Comparison of ENCODE assay signal across 33 mouse cellular contexts in genomic region chr9:108945608-108946007, GRCm38 (mm10). TPM values are rescaled to one million over a fixed set of nuclear protein-coding genes. Genes with fewer than 3 reads are reported as not detected.
DNase-seq lines count a peak whose midpoint lies in the region; ATAC-seq and TF ChIP-seq lines count a peak whose summit lies in the region.
"Had no signal": no experiment of that assay in that cellular context is flagged by ENCODE, and none has a peak within 500 bp of the region (broad histone marks: within the 10 kb centered on the region; RNA-seq: fewer than 3 reads in every experiment).

No protein-coding gene starts in this region.

- H3K36me3 ChIP-seq in liver, embryonic 12.5 days = peaks cover 97% of the 10 kb centered on the region
- peaks cover 89% of the 10 kb centered on the region for H3K36me3 ChIP-seq in liver, postnatal 0 days (replicated peaks; ENCODE audit: insufficient read depth, low read length)
- H3K36me3 ChIP-seq in liver, embryonic 13.5 days = peaks cover 94% of the 10 kb centered on the region
- H3K36me3 ChIP-seq in heart, embryonic 10.5 days = peaks cover 95% of the 10 kb centered on the region

- no peak overlapping the region for H3K9ac ChIP-seq in liver, embryonic 12.5 days
- H3K9ac ChIP-seq in liver, postnatal 0 days (replicated peaks) = no peak overlapping the region
- H3K9ac ChIP-seq in liver, embryonic 13.5 days = no peak overlapping the region
- H3K9ac ChIP-seq: forebrain, postnatal 0 days; heart, embryonic 13.5 days; hindbrain, embryonic 14.5 days had no signal

- no peaks in the 10 kb centered on the region for H3K9me3 ChIP-seq in liver, embryonic 12.5 days (replicated peaks)
- H3K9me3 ChIP-seq in liver, postnatal 0 days (ENCODE audit: low read length) = no peaks in the 10 kb centered on the region
- H3K9me3 ChIP-seq in liver, embryonic 13.5 days (replicated peaks) = no peaks in the 10 kb centered on the region
- H3K9me3 ChIP-seq in heart, embryonic 10.5 days = no peaks in the 10 kb centered on the region
- H3K9me3 ChIP-seq: heart, embryonic 13.5 days had no signal

- TF ChIP-seq CTCF in liver, postnatal 0 days (IDR thresholded peaks at IDR 0.05; ENCODE audit: low read depth) = no peak

- peak; percentile 19; the same call in 1 of the 2 replicates for ATAC-seq in liver, embryonic 12.5 days
- ATAC-seq in liver, postnatal 0 days = no peak; the same call in 1 of the 2 replicates
- peak; percentile 39 for ATAC-seq in liver, embryonic 13.5 days (ENCODE audit: low read depth)
- ATAC-seq in megakaryocyte progenitor cell, adult 5-6 weeks (replicated peaks; ENCODE audit: poor library complexity) = peak; percentile 21; the same call in 1 of the 2 replicates
- ATAC-seq: activated CD4-positive, CD25-positive, alpha-beta regulatory T cell, adult 4 months; CD4-positive, CD25-positive, alpha-beta regulatory T cell, adult 4 months; forebrain, embryonic 14.5 days; hindbrain, postnatal 0 days had no signal

- peaks cover 29% of the 10 kb centered on the region for H3K4me1 ChIP-seq in liver, embryonic 12.5 days
- no peaks in the 10 kb centered on the region for H3K4me1 ChIP-seq in liver, postnatal 0 days (ENCODE audit: insufficient read depth)
- H3K4me1 ChIP-seq in liver, embryonic 13.5 days (replicated peaks) = peaks cover 24% of the 10 kb centered on the region
- peaks cover 14% of the 10 kb centered on the region for H3K4me1 ChIP-seq in heart, embryonic 10.5 days

- no peaks in the 10 kb centered on the region for H3K27me3 ChIP-seq in liver, embryonic 12.5 days (replicated peaks)
- no peaks in the 10 kb centered on the region for H3K27me3 ChIP-seq in liver, postnatal 0 days (ENCODE audit: insufficient read depth, low read length)
- H3K27me3 ChIP-seq in liver, embryonic 13.5 days = no peaks in the 10 kb centered on the region
- no peaks in the 10 kb centered on the region for H3K27me3 ChIP-seq in heart, embryonic 10.5 days (ENCODE audit: insufficient read depth, poor library complexity, severe bottlenecking)
- H3K27me3 ChIP-seq: heart, embryonic 13.5 days had no signal

- no peak overlapping the region for H3K4me2 ChIP-seq in liver, embryonic 12.5 days
- no peak overlapping the region for H3K4me2 ChIP-seq in liver, postnatal 0 days (ENCODE audit: low read depth, low read length)
- H3K4me2 ChIP-seq in liver, embryonic 13.5 days = no peak overlapping the region
- H3K4me2 ChIP-seq: heart, embryonic 13.5 days; hindbrain, embryonic 14.5 days had no signal

- 55% methylated on average over 5 of the region's 5 CpGs for WGBS in liver, embryonic 12.5 days (ENCODE audit: insufficient replicate concordance)
- 63% methylated on average over 5 of the region's 5 CpGs for WGBS in liver, postnatal 0 days (ENCODE audit: insufficient replicate concordance)
- 46% methylated on average over 5 of the region's 5 CpGs for WGBS in liver, embryonic 13.5 days (ENCODE audit: insufficient replicate concordance)
- WGBS in heart, embryonic 10.5 days = 82% methylated on average over 5 of the region's 5 CpGs

- no peak overlapping the region for H3K27ac ChIP-seq in liver, embryonic 12.5 days
- H3K27ac ChIP-seq in liver, postnatal 0 days (ENCODE audit: low read depth) = no peak overlapping the region
- no peak overlapping the region for H3K27ac ChIP-seq in liver, embryonic 13.5 days
- H3K27ac ChIP-seq in heart, embryonic 10.5 days = no peak overlapping the region
- H3K27ac ChIP-seq: gastrocnemius, adult 2 months; heart, embryonic 13.5 days; hindbrain, embryonic 14.5 days; hindbrain, postnatal 0 days had no signal

- DNase-seq in liver, postnatal 0 days = no peak
- DNase-seq in c-Kit-positive CD71-positive TER-119-negative erythroid progenitor cells, embryonic 14.5 days (ENCODE audit: low read depth) = peak; percentile 31
- no peak for DNase-seq in liver, embryonic 13.5 days
- DNase-seq in heart, embryonic 10.5 days (ENCODE audit: low spot score) = no peak
- no peak for DNase-seq in retina, postnatal 1 day
- no peak for DNase-seq in kidney, postnatal 10 days
- DNase-seq: adrenal gland, postnatal 10 days; adrenal gland, postnatal 36 days; cerebellum, adult 11-12 months; cerebellum, adult 8-10 months; cerebellum, postnatal 10 days; cerebellum, postnatal 36 days; embryo, embryonic 11 days; forebrain, postnatal 0 days; gastrocnemius, adult 2 months; gastrocnemius, postnatal 25 days; heart, adult 18-20 months; heart, postnatal 14 days; heart, postnatal 4 days had no signal

- no peak overlapping the region for H3K4me3 ChIP-seq in liver, embryonic 12.5 days
- no peak overlapping the region for H3K4me3 ChIP-seq in liver, postnatal 0 days (ENCODE audit: low read depth, low read length)
- no peak overlapping the region for H3K4me3 ChIP-seq in liver, embryonic 13.5 days (replicated peaks)
- H3K4me3 ChIP-seq in heart, embryonic 10.5 days = no peak overlapping the region
- H3K4me3 ChIP-seq: gastrocnemius, adult 2 months; heart, embryonic 13.5 days had no signal

- no peak for TF ChIP-seq EP300 in liver, postnatal 0 days (IDR thresholded peaks at IDR 0.05; ENCODE audit: low read depth)

RNA-seq across cellular contexts. Expression of gene Col7a1, which starts 7.8 kb away (rescaled TPM):
- 0.31 and 0.68 TPM in 2 replicates for polyA plus RNA-seq in liver, embryonic 12.5 days (2016; fragmentation: Nextera tagmentation; extraction: Ambion mirVana)
- 0.05 and 0.13 TPM in 2 replicates for polyA plus RNA-seq in liver, postnatal 0 days (2015; fragmentation: Nextera tagmentation; extraction: Ambion mirVana)
- 0.28 and 0.38 TPM in 2 replicates for polyA plus RNA-seq in liver, embryonic 13.5 days (2015; fragmentation: Nextera tagmentation; extraction: Ambion mirVana)
- total RNA-seq in megakaryocyte progenitor cell, adult 5-6 weeks (2015) = 0.02 and 0.12 TPM in 2 replicates
- 0.12 and 1.3 TPM in 2 replicates for total RNA-seq in megakaryocyte progenitor cell, adult 5-6 weeks (2017)
- polyA plus RNA-seq in heart, embryonic 10.5 days (2016; fragmentation: Nextera tagmentation; extraction: Ambion mirVana) = 1.0 and 1.8 TPM in 2 replicates
- polyA plus RNA-seq: activated CD4-positive, CD25-positive, alpha-beta regulatory T cell, adult 4 months; CD4-positive, CD25-positive, alpha-beta regulatory T cell, adult 4 months had no signal

RNA-seq across cellular contexts. Expression of gene Uqcrc1, which starts 9.2 kb away (rescaled TPM):
- 384 and 405 TPM in 2 replicates for polyA plus RNA-seq in liver, embryonic 12.5 days (2016; fragmentation: Nextera tagmentation; extraction: Ambion mirVana)
- polyA plus RNA-seq in liver, postnatal 0 days (2015; fragmentation: Nextera tagmentation; extraction: Ambion mirVana) = 333 and 345 TPM in 2 replicates
- 354 and 355 TPM in 2 replicates for polyA plus RNA-seq in liver, embryonic 13.5 days (2015; fragmentation: Nextera tagmentation; extraction: Ambion mirVana)
- 144 and 157 TPM in 2 replicates for total RNA-seq in megakaryocyte progenitor cell, adult 5-6 weeks (2015)
- total RNA-seq in megakaryocyte progenitor cell, adult 5-6 weeks (2017) = 256 and 338 TPM in 2 replicates
- polyA plus RNA-seq in heart, embryonic 10.5 days (2016; fragmentation: Nextera tagmentation; extraction: Ambion mirVana) = 692 and 883 TPM in 2 replicates

RNA-seq across cellular contexts. Expression of gene Tmem89, which starts 31.2 kb away (rescaled TPM):
- not detected in 2 replicates for polyA plus RNA-seq in liver, embryonic 12.5 days (2016; fragmentation: Nextera tagmentation; extraction: Ambion mirVana)
- not detected in 2 replicates for polyA plus RNA-seq in liver, postnatal 0 days (2015; fragmentation: Nextera tagmentation; extraction: Ambion mirVana)
- polyA plus RNA-seq in liver, embryonic 13.5 days (2015; fragmentation: Nextera tagmentation; extraction: Ambion mirVana) = not detected in 2 replicates
- 0.35 TPM in 1 of 2 replicates, not detected in the other for total RNA-seq in megakaryocyte progenitor cell, adult 5-6 weeks (2015)
- total RNA-seq in megakaryocyte progenitor cell, adult 5-6 weeks (2017) = 0.08 TPM in 1 of 2 replicates, not detected in the other
- not detected in 2 replicates for polyA plus RNA-seq in heart, embryonic 10.5 days (2016; fragmentation: Nextera tagmentation; extraction: Ambion mirVana)
- total RNA-seq: adrenal gland, postnatal 10 days; adrenal gland, postnatal 36 days; gastrocnemius, adult 2 months; gastrocnemius, postnatal 25 days; heart, adult 18-20 months; heart, postnatal 4 days had no signal
- polyA plus RNA-seq: activated CD4-positive, CD25-positive, alpha-beta regulatory T cell, adult 4 months; C2C12; embryonic facial prominence, embryonic 11.5 days; embryonic facial prominence, embryonic 14.5 days; forebrain, embryonic 11.5 days; forebrain, embryonic 14.5 days; heart, embryonic 13.5 days; heart, embryonic 16.5 days had no signal

RNA-seq across cellular contexts. Expression of gene Ucn2, which starts 40.2 kb away (rescaled TPM):
- 0.11 TPM in 1 of 2 replicates, not detected in the other for polyA plus RNA-seq in liver, embryonic 12.5 days (2016; fragmentation: Nextera tagmentation; extraction: Ambion mirVana)
- not detected in 2 replicates for polyA plus RNA-seq in liver, postnatal 0 days (2015; fragmentation: Nextera tagmentation; extraction: Ambion mirVana)
- not detected in 2 replicates for polyA plus RNA-seq in liver, embryonic 13.5 days (2015; fragmentation: Nextera tagmentation; extraction: Ambion mirVana)
- total RNA-seq in megakaryocyte progenitor cell, adult 5-6 weeks (2015) = not detected in 2 replicates
- not detected in 2 replicates for total RNA-seq in megakaryocyte progenitor cell, adult 5-6 weeks (2017)
- polyA plus RNA-seq in heart, embryonic 10.5 days (2016; fragmentation: Nextera tagmentation; extraction: Ambion mirVana) = not detected in 2 replicates
- total RNA-seq: forebrain, postnatal 0 days; heart, adult 18-20 months; heart, postnatal 4 days; hindbrain, postnatal 0 days had no signal
- polyA plus RNA-seq: activated CD4-positive, CD25-positive, alpha-beta regulatory T cell, adult 4 months; CD4-positive, CD25-positive, alpha-beta regulatory T cell, adult 4 months; embryonic facial prominence, embryonic 11.5 days; forebrain, embryonic 11.5 days; forebrain, postnatal 0 days; heart, embryonic 13.5 days; heart, embryonic 16.5 days; hindbrain, embryonic 11.5 days; hindbrain, postnatal 0 days had no signal

RNA-seq across cellular contexts. Expression of gene Pfkfb4, which starts 46.0 kb away (rescaled TPM):
- 3.4 and 4.4 TPM in 2 replicates for polyA plus RNA-seq in liver, embryonic 12.5 days (2016; fragmentation: Nextera tagmentation; extraction: Ambion mirVana)
- 3.1 and 3.8 TPM in 2 replicates for polyA plus RNA-seq in liver, postnatal 0 days (2015; fragmentation: Nextera tagmentation; extraction: Ambion mirVana)
- 2.3 and 2.5 TPM in 2 replicates for polyA plus RNA-seq in liver, embryonic 13.5 days (2015; fragmentation: Nextera tagmentation; extraction: Ambion mirVana)
- 3.9 and 5.9 TPM in 2 replicates for total RNA-seq in megakaryocyte progenitor cell, adult 5-6 weeks (2015)
- 12.8 and 13.5 TPM in 2 replicates for total RNA-seq in megakaryocyte progenitor cell, adult 5-6 weeks (2017)
- polyA plus RNA-seq in heart, embryonic 10.5 days (2016; fragmentation: Nextera tagmentation; extraction: Ambion mirVana) = 6.9 and 9.4 TPM in 2 replicates
